Mouse (Mus musculus): ENCODE measurements around the gene Ucp2. TPM values are rescaled to one million over a fixed set of nuclear protein-coding genes. Genes with fewer than 3 reads are reported as not detected.
"Not testable (repeated sequence)": the region's sequence is repeated elsewhere in the genome, so short reads cannot be mapped to it uniquely, and the experiment has no call there.

The Ucp2 gene
- polyA plus RNA-seq, 1 experiment from 2014 or later = 281 TPM

GRCm38 (mm10) chr7:100473846-100474454 is 19.2 kb upstream of the Ucp2 start:
- no peak overlapping the region for H3K4me3 ChIP-seq (ENCODE audit: low read depth, low read length)
- no peak overlapping the region for H3K27ac ChIP-seq (ENCODE audit: low read depth, low read length)
- no peak for TF ChIP-seq CTCF (IDR thresholded peaks at IDR 0.05; ENCODE audit: low read depth)
- no peak for ATAC-seq
- no peak overlapping the region for H3K9ac ChIP-seq (ENCODE audit: low read depth, low read length)
- no peak overlapping the region for H3K4me2 ChIP-seq (replicated peaks; ENCODE audit: low read depth)
- no peaks in the 10 kb centered on the region for H3K27me3 ChIP-seq (replicated peaks; ENCODE audit: control insufficient read depth, insufficient read depth, low read length)
- H3K4me1 ChIP-seq (replicated peaks; ENCODE audit: control insufficient read depth, insufficient read depth, low read length) = no peaks in the 10 kb centered on the region
- WGBS = 75% methylated on average over 9 of the region's 9 CpGs
- no peaks in the 10 kb centered on the region for H3K9me3 ChIP-seq (ENCODE audit: control insufficient read depth)
- peaks cover 7% of the 10 kb centered on the region; the same call in 1 of the 2 replicates for H3K36me3 ChIP-seq (ENCODE audit: control insufficient read depth, insufficient read depth)

GRCm38 (mm10) chr7:100474680-100475079 is 18.5 kb upstream of the Ucp2 start:
- Histone ChIP-seq H3K27ac (ENCODE audit: low read depth, low read length) (no peak overlapping the region), H3K36me3 (ENCODE audit: control insufficient read depth, insufficient read depth) (peaks cover under 1% of the 10 kb centered on the region; the same call in 1 of the 2 replicates), H3K4me1 (replicated peaks; ENCODE audit: control insufficient read depth, insufficient read depth, low read length) (no peaks in the 10 kb centered on the region), H3K27me3 (replicated peaks; ENCODE audit: control insufficient read depth, insufficient read depth, low read length) (no peaks in the 10 kb centered on the region), H3K9ac (ENCODE audit: low read depth, low read length) (no peak overlapping the region), H3K4me3 (ENCODE audit: low read depth, low read length) (no peak overlapping the region), H3K9me3 (ENCODE audit: control insufficient read depth) (no peaks in the 10 kb centered on the region), H3K4me2 (replicated peaks; ENCODE audit: low read depth) (no peak overlapping the region)
- no peak for TF ChIP-seq CTCF (IDR thresholded peaks at IDR 0.05; ENCODE audit: low read depth)
- peak; percentile 59; the same call in 1 of the 2 replicates for ATAC-seq
- WGBS = 13% methylated on average over 1 of the region's 1 CpGs

DNA sequence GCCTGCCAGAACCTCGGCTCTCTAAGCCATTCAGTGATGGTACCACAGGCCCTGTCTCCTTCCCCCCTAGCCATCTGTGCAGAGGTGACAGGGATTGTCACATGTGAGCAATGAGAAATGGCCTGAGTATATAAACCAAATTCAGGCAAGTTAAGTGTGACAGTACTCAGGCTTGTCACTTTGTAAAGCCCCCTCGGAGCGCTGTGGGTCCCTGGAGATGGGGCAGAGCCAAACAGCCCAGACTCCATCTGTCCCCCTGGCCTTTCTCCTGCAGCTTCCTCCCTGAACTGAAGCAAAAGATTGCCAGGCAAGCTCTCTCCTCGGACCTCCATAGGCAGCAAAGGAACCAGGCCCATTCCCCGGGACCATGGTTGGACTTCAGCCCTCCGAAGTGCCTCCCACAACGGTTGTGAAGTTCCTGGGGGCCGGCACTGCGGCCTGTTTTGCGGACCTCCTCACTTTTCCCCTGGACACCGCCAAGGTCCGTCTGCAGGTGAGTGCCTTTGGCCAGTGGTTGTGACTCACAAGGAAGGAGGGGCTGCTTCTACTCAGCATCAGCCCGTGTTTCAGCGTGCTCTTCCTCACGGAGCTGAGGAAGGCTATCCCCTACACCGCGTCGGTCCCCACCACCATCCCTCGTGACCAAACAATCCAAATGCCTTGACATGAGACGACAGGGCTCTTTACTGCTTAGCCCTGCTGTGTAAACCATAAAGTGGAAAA is 13.9 kb upstream of the Ucp2 start:
- no peak for ATAC-seq
- 74% methylated on average over 20 of the region's 20 CpGs for WGBS

DNA sequence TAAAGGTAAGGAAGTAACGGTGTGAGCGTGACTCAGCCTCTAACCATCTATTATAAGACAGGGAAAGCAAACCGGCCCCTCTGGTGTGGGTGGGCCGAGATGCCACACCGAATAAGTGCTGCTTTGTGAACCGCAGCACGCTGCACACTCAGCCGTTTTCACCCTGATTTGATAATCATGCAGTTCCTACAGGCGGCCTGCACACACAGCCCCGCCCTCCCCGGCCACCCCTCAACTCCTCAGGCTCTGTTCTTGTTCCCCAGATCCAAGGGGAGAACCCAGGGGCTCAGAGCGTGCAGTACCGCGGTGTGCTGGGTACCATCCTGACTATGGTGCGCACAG is 13.3 kb upstream of the Ucp2 start:
- no peak overlapping the region for H3K4me3 ChIP-seq (ENCODE audit: low read depth, low read length)
- no peaks in the 10 kb centered on the region for H3K27me3 ChIP-seq (replicated peaks; ENCODE audit: control insufficient read depth, insufficient read depth, low read length)
- no peaks in the 10 kb centered on the region for H3K9me3 ChIP-seq (ENCODE audit: control insufficient read depth)
- ATAC-seq = no peak
- no peak overlapping the region for H3K27ac ChIP-seq (ENCODE audit: low read depth, low read length)
- H3K9ac ChIP-seq (ENCODE audit: low read depth, low read length) = no peak overlapping the region
- TF ChIP-seq CTCF (IDR thresholded peaks at IDR 0.05; ENCODE audit: low read depth) = no peak
- H3K4me2 ChIP-seq (replicated peaks; ENCODE audit: low read depth) = no peak overlapping the region
- WGBS = 52% methylated on average over 15 of the region's 15 CpGs
- no peaks in the 10 kb centered on the region for H3K36me3 ChIP-seq (ENCODE audit: control insufficient read depth, insufficient read depth)
- H3K4me1 ChIP-seq (replicated peaks; ENCODE audit: control insufficient read depth, insufficient read depth, low read length) = no peaks in the 10 kb centered on the region

More for the DNA sequence above, 13.9 kb upstream of the Ucp2 start:
- Histone ChIP-seq H3K9me3 (ENCODE audit: control insufficient read depth) (no peaks in the 10 kb centered on the region), H3K36me3 (ENCODE audit: control insufficient read depth, insufficient read depth) (no peaks in the 10 kb centered on the region), H3K9ac (ENCODE audit: low read depth, low read length) (no peak overlapping the region), H3K4me2 (replicated peaks; ENCODE audit: low read depth) (no peak overlapping the region), H3K4me3 (ENCODE audit: low read depth, low read length) (no peak overlapping the region), H3K27me3 (replicated peaks; ENCODE audit: control insufficient read depth, insufficient read depth, low read length) (no peaks in the 10 kb centered on the region), H3K27ac (ENCODE audit: low read depth, low read length) (no peak overlapping the region), H3K4me1 (replicated peaks; ENCODE audit: control insufficient read depth, insufficient read depth, low read length) (no peaks in the 10 kb centered on the region)
- no peak for TF ChIP-seq CTCF (IDR thresholded peaks at IDR 0.05; ENCODE audit: low read depth)

GRCm38 (mm10) chr7:100480175-100480574 is 13.0 kb upstream of the Ucp2 start:
- ATAC-seq = no peak
- H3K4me3 ChIP-seq (ENCODE audit: low read depth, low read length) = no peak overlapping the region
- no peak overlapping the region for H3K4me2 ChIP-seq (replicated peaks; ENCODE audit: low read depth)
- no peak overlapping the region for H3K27ac ChIP-seq (ENCODE audit: low read depth, low read length)
- no peaks in the 10 kb centered on the region for H3K9me3 ChIP-seq (ENCODE audit: control insufficient read depth)
- TF ChIP-seq CTCF (IDR thresholded peaks at IDR 0.05; ENCODE audit: low read depth) = no peak
- H3K36me3 ChIP-seq (ENCODE audit: control insufficient read depth, insufficient read depth) = no peaks in the 10 kb centered on the region
- no peaks in the 10 kb centered on the region for H3K4me1 ChIP-seq (replicated peaks; ENCODE audit: control insufficient read depth, insufficient read depth, low read length)
- WGBS = 84% methylated on average over 17 of the region's 17 CpGs
- no peak overlapping the region for H3K9ac ChIP-seq (ENCODE audit: low read depth, low read length)
- H3K27me3 ChIP-seq (replicated peaks; ENCODE audit: control insufficient read depth, insufficient read depth, low read length) = no peaks in the 10 kb centered on the region

DNA sequence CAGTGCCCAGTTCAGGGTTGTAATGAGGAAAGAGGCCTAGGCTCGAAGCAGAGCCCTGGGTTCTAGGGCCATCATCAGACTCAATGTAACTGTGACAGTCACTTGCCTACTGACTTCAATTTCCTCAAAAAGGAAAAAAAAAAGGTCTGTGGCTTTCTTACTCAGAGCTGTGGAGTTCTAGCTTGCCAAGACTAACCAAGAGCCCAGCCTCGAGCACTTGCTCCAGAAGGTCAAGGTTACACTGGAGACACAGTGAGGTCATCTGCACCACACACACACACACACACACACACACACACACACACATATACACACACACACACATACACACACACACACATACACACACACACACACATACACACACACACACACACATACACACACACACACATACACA is 11.1 kb upstream of the Ucp2 start:
- H3K9ac ChIP-seq (ENCODE audit: low read depth, low read length); H3K27ac ChIP-seq (ENCODE audit: low read depth, low read length); H3K9me3 ChIP-seq (ENCODE audit: control insufficient read depth); H3K36me3 ChIP-seq (ENCODE audit: control insufficient read depth, insufficient read depth); ATAC-seq; H3K4me3 ChIP-seq (ENCODE audit: low read depth, low read length); H3K27me3 ChIP-seq (replicated peaks; ENCODE audit: control insufficient read depth, insufficient read depth, low read length); H3K4me2 ChIP-seq (replicated peaks; ENCODE audit: low read depth); H3K4me1 ChIP-seq (replicated peaks; ENCODE audit: control insufficient read depth, insufficient read depth, low read length): not testable (repeated sequence)
- 84% methylated on average over 2 of the region's 2 CpGs for WGBS

Data from intestine, postnatal 0 days (tissue).